Mouse (Mus musculus) intestine, postnatal 0 days (tissue): ENCODE results near the gene Apbb2. TPM values are rescaled to one million over a fixed set of nuclear protein-coding genes. Genes with fewer than 3 reads are reported as not detected.

Experiments used
- ATAC-seq: fragments of 200-750 bp; cut with Nextera tagmentation; 2 replicates; pipeline ENCODE4 v1.8.0; 2017; ENCODE audit warnings: mild to moderate bottlenecking, moderate TSS enrichment, moderate library complexity
- H3K27ac ChIP-seq: fragments of 300-500 bp; sonication (generic); 2 replicates; pipeline ENCODE4 v1.5.1; 2014; ENCODE audit warnings: mild to moderate bottlenecking, low read depth, low read length, moderate library complexity
- H3K27me3 ChIP-seq: fragments of 300-500 bp; sonication (generic); replicated peaks from 2 replicates; pipeline ENCODE4 v1.6.1; 2014; ENCODE audit warnings: low read length, mixed read lengths; ENCODE audit not compliant: control insufficient read depth, insufficient read depth
- H3K36me3 ChIP-seq: fragments of 300-500 bp; sonication (generic); 2 replicates; pipeline ENCODE4 v1.6.1; 2014; ENCODE audit warnings: mild to moderate bottlenecking, moderate library complexity; ENCODE audit not compliant: control insufficient read depth, insufficient read depth
- H3K4me1 ChIP-seq: fragments of 300-500 bp; sonication (generic); replicated peaks from 2 replicates; pipeline ENCODE4 v1.6.1; 2014; ENCODE audit warnings: antibody characterized with exemption, low read length, mixed read lengths; ENCODE audit not compliant: control insufficient read depth, insufficient read depth
- H3K4me2 ChIP-seq: fragments of 300-500 bp; sonication (generic); replicated peaks from 2 replicates; pipeline ENCODE4 v1.6.1; 2014; ENCODE audit warnings: low read depth, mild to moderate bottlenecking, moderate library complexity
- H3K4me3 ChIP-seq: fragments of 300-500 bp; sonication (generic); 2 replicates; pipeline ENCODE4 v1.5.1; 2014; ENCODE audit warnings: low read depth, low read length
- H3K9ac ChIP-seq: fragments of 300-500 bp; sonication (generic); 2 replicates; pipeline ENCODE4 v1.6.1; 2014; ENCODE audit warnings: mild to moderate bottlenecking, low read depth, low read length
- H3K9me3 ChIP-seq: fragments of 300-500 bp; sonication (generic); 2 replicates; pipeline ENCODE4 v1.6.1; 2016; ENCODE audit warnings: mixed run types; ENCODE audit not compliant: control insufficient read depth
- CTCF ChIP-seq: sonication (generic); IDR thresholded peaks from 2 replicates; pipeline ENCODE4 v1.5.1; 2016; ENCODE audit warnings: low read depth, mild to moderate bottlenecking, control low read depth, antibody characterized with exemption, moderate library complexity
- WGBS: fragments of 180-500 bp; shearing (Covaris S2); extraction: QIAGEN DNeasy Blood & Tissue Kit; methylation state at CpG from one replicate; pipeline ENCODE4 v1.1.7; 2014; 5-methylcytosine and 5-hydroxymethylcytosine counted together
- polyA plus RNA-seq: library from polyadenylated mRNA; unstranded; fragments of >200 nt; fragmentation: Nextera tagmentation; extraction: Ambion mirVana; gene quantifications from 2 replicates; pipeline ENCODE4 v1.2.1, GENCODE M21; 2015

Apbb2 gene
- polyA plus RNA-seq, 1 experiment from 2014 or later = 18.7 TPM

- H3K9me3 ChIP-seq = no peaks in the 10 kb centered on the region
- ATAC-seq = no peak
- no peaks in the 10 kb centered on the region for H3K27me3 ChIP-seq
- no peak overlapping the region for H3K9ac ChIP-seq
- H3K36me3 ChIP-seq = no peaks in the 10 kb centered on the region; the same call in 1 of the 2 replicates
- H3K4me2 ChIP-seq = no peak overlapping the region
- no peak overlapping the region for H3K27ac ChIP-seq
- H3K4me3 ChIP-seq = no peak overlapping the region
- H3K4me1 ChIP-seq = 0 out of 2 replicates have a peak, but pooled peaks cover 2% of the 10 kb centered on the region
- no peak for TF ChIP-seq CTCF
- 78% methylated on average over 6 of the region's 6 CpGs for WGBS
Measured at GRCm38 (mm10) chr5:66350611-66351010, 268.0 kb downstream of the Apbb2 start.

DNA sequence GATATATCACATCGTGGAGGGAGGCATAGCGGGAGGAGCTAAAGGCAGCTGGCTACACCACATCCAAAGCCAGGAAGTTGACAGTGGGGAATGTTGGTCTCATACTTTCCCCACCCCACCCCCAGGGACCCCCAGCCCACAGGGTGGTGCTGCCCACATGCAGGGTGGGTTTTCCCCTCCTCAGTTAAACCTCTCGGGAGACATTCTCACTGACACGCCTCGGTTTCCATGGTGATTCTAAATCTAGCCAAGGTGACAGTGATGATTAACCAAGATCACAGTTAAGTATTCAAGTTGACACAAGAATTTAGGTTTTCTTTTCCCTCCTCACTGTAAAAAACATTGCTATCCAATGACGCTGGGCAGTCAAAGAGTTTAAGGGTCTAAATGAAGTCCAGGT lies 270.2 kb downstream of the Apbb2 start:
- Histone ChIP-seq H3K36me3 (no peaks in the 10 kb centered on the region; the same call in 1 of the 2 replicates), H3K27ac (no peak overlapping the region), H3K4me1 (0 out of 2 replicates have a peak, but pooled peaks cover 2% of the 10 kb centered on the region), H3K9me3 (no peaks in the 10 kb centered on the region), H3K9ac (no peak overlapping the region), H3K4me2 (no peak overlapping the region), H3K4me3 (no peak overlapping the region), H3K27me3 (no peaks in the 10 kb centered on the region)
- WGBS = 60% methylated on average over 6 of the region's 6 CpGs
- no peak for ATAC-seq
- TF ChIP-seq CTCF = no peak

- H3K4me1 ChIP-seq = peaks cover 2% of the 10 kb centered on the region; the same call in 1 of the 2 replicates
- no peak overlapping the region; the same call in 1 of the 2 replicates for H3K27ac ChIP-seq
- H3K36me3 ChIP-seq = no peaks in the 10 kb centered on the region; the same call in 1 of the 2 replicates
- H3K9me3 ChIP-seq = no peaks in the 10 kb centered on the region
- no peak overlapping the region for H3K4me2 ChIP-seq
- ATAC-seq = 0 out of 2 replicates have a peak, but pooled peaks have one; percentile 37
- H3K4me3 ChIP-seq = no peak overlapping the region
- no peaks in the 10 kb centered on the region for H3K27me3 ChIP-seq
- no peak overlapping the region for H3K9ac ChIP-seq
- 67% methylated on average over 6 of the region's 6 CpGs for WGBS
- TF ChIP-seq CTCF = no peak
Measured at GRCm38 (mm10) chr5:66346756-66347155, 271.8 kb downstream of the Apbb2 start.

GRCm38 (mm10) chr5:66345140-66345539 lies 273.4 kb downstream of the Apbb2 start:
- TF ChIP-seq CTCF = no peak
- no peak for ATAC-seq
- WGBS = 57% methylated on average over 3 of the region's 3 CpGs
- no peak overlapping the region for H3K9ac ChIP-seq
- peaks cover 6% of the 10 kb centered on the region for H3K4me1 ChIP-seq
- no peak overlapping the region for H3K4me2 ChIP-seq
- no peak overlapping the region for H3K4me3 ChIP-seq
- no peaks in the 10 kb centered on the region; the same call in 1 of the 2 replicates for H3K36me3 ChIP-seq
- H3K9me3 ChIP-seq = no peaks in the 10 kb centered on the region
- H3K27me3 ChIP-seq = no peaks in the 10 kb centered on the region
- H3K27ac ChIP-seq = no peak overlapping the region

GRCm38 (mm10) chr5:66344182-66344581 lies 274.4 kb downstream of the Apbb2 start:
- 85% methylated on average over 2 of the region's 2 CpGs for WGBS
- Histone ChIP-seq H3K4me1 (peaks cover 6% of the 10 kb centered on the region), H3K27me3 (no peaks in the 10 kb centered on the region), H3K9me3 (no peaks in the 10 kb centered on the region), H3K36me3 (no peaks in the 10 kb centered on the region; the same call in 1 of the 2 replicates), H3K9ac (no peak overlapping the region), H3K4me2 (no peak overlapping the region), H3K4me3 (no peak overlapping the region), H3K27ac (no peak overlapping the region)
- no peak for ATAC-seq
- TF ChIP-seq CTCF = no peak

GRCm38 (mm10) chr5:66342285-66342684 lies 276.3 kb downstream of the Apbb2 start:
- no peaks in the 10 kb centered on the region for H3K36me3 ChIP-seq
- H3K9ac ChIP-seq = no peak overlapping the region
- no peak for ATAC-seq
- peaks cover 6% of the 10 kb centered on the region for H3K4me1 ChIP-seq
- no peak overlapping the region for H3K4me3 ChIP-seq
- no peak overlapping the region for H3K27ac ChIP-seq
- 69% methylated on average over 9 of the region's 9 CpGs for WGBS
- H3K27me3 ChIP-seq = no peaks in the 10 kb centered on the region
- no peak for TF ChIP-seq CTCF
- no peaks in the 10 kb centered on the region for H3K9me3 ChIP-seq
- peak overlapping the region; percentile 32; the same call in 1 of the 2 replicates for H3K4me2 ChIP-seq
